Mouse (Mus musculus): ENCODE data around the gene Gm4981.
A peak's percentile ranks its signal among the peaks of the same experiment; 100 is the strongest.
"Not testable (repeated sequence)": the region's sequence is repeated elsewhere in the genome, so short reads cannot be mapped to it uniquely, and the experiment has no call there.

Gm4981 gene

GRCm38 (mm10) chr10:58223161-58223560, 13.3 kb downstream of the Gm4981 start:
- not testable (repeated sequence) for DNase-seq (ENCODE audit: low read depth, low spot score)

GRCm38 (mm10) chr10:58221571-58221970, 14.9 kb downstream of the Gm4981 start:
- DNase-seq (ENCODE audit: low read depth, low spot score): not testable (repeated sequence)

GRCm38 (mm10) chr10:58220726-58221125, 15.8 kb downstream of the Gm4981 start:
- DNase-seq (ENCODE audit: low read depth, low spot score): peak; percentile 29

- DNase-seq (ENCODE audit: low read depth, low spot score): no peak
Observed at GRCm38 (mm10) chr10:58217366-58217765, 19.1 kb downstream of the Gm4981 start.

GRCm38 (mm10) chr10:58215353-58215752, 21.1 kb downstream of the Gm4981 start:
- no peak for DNase-seq (ENCODE audit: low read depth, low spot score)

- no peak for DNase-seq (ENCODE audit: low read depth, low spot score)
Observed at GRCm38 (mm10) chr10:58214934-58215333, 21.6 kb downstream of the Gm4981 start.

GRCm38 (mm10) chr10:58214497-58214896, 22.0 kb downstream of the Gm4981 start:
- DNase-seq (ENCODE audit: low read depth, low spot score): no peak

GRCm38 (mm10) chr10:58212230-58212629, 24.3 kb downstream of the Gm4981 start:
- DNase-seq (ENCODE audit: low read depth, low spot score): no peak

- DNase-seq (ENCODE audit: low read depth, low spot score): no peak
Observed at GRCm38 (mm10) chr10:58211213-58211612, 25.3 kb downstream of the Gm4981 start.

GRCm38 (mm10) chr10:58210514-58210913, 26.0 kb downstream of the Gm4981 start:
- DNase-seq (ENCODE audit: low read depth, low spot score): no peak

GRCm38 (mm10) chr10:58209710-58210467, 26.6 kb downstream of the Gm4981 start:
- no peak for DNase-seq (ENCODE audit: low read depth, low spot score)

- DNase-seq (ENCODE audit: low read depth, low spot score): no peak
Observed at GRCm38 (mm10) chr10:58206639-58207404, 29.7 kb downstream of the Gm4981 start.

GRCm38 (mm10) chr10:58205986-58206385, 30.5 kb downstream of the Gm4981 start:
- DNase-seq (ENCODE audit: low read depth, low spot score): no peak
